Mouse (Mus musculus) activated CD4-positive, CD25-positive, alpha-beta regulatory T cell (primary cell): ENCODE data around the gene Mettl25. TPM values are rescaled to one million over a fixed set of nuclear protein-coding genes. Genes with fewer than 3 reads are reported as not detected.

Experiments
- polyA plus RNA-seq, 2 experiments: library from polyadenylated mRNA; unstranded; fragments of 100-300 nt; shearing (Covaris generic); gene quantifications; one replicate each; pipeline ENCODE4 v1.2.1; 2017

Mettl25 gene
- 1 to 10 TPM; 7.2 to 9.5 TPM for polyA plus RNA-seq

GRCm38 (mm10) chr10:105840928-105841888 lies at the start of gene Mettl25, which contains the start of gene Ccdc59:
Gene Mettl25, minus strand, starts transcription at chr10:105841380.
Gene Ccdc59, plus strand, starts transcription at chr10:105841067.

Other genes with a start within 250 kb of the Mettl25 start
- 10 to 100 TPM; 61.7 to 73.1 TPM for gene Ccdc59, start 313 bp downstream of the Mettl25 start, polyA plus RNA-seq